Comparison of ENCODE assay signal across 8 mouse cellular contexts in genomic region chr7:132806286-132806685, GRCm38 (mm10). TPM values are rescaled to one million over a fixed set of nuclear protein-coding genes. Genes with fewer than 3 reads are reported as not detected.
DNase-seq lines count a peak whose midpoint lies in the region; ATAC-seq and TF ChIP-seq lines count a peak whose summit lies in the region.
"Had no signal": no experiment of that assay in that cellular context is flagged by ENCODE, and none has a peak within 500 bp of the region (broad histone marks: within the 10 kb centered on the region; RNA-seq: fewer than 3 reads in every experiment).

No protein-coding gene starts in this region.

- peaks cover 73% of the 10 kb centered on the region for H3K4me1 ChIP-seq in lung, embryonic 16.5 days (replicated peaks; ENCODE audit: control insufficient read depth, insufficient read depth, low read length)
- peaks cover 98% of the 10 kb centered on the region for H3K4me1 ChIP-seq in liver, embryonic 12.5 days
- H3K4me1 ChIP-seq in thymus, adult 2 months (replicated peaks; ENCODE audit: control insufficient read depth, insufficient read depth, low read length), result peaks cover 73% of the 10 kb centered on the region

- no peak for ATAC-seq in lung, embryonic 16.5 days (ENCODE audit: low read depth)
- no peak for ATAC-seq in liver, embryonic 12.5 days

- WGBS in lung, embryonic 16.5 days, result 54% methylated on average over 5 of the region's 5 CpGs
- 79% methylated on average over 5 of the region's 5 CpGs for WGBS in liver, embryonic 12.5 days (ENCODE audit: insufficient replicate concordance)
- WGBS in thymus, adult 2 months, result 92% methylated on average over 5 of the region's 5 CpGs

- intact Hi-C loops in gastrocnemius, postnatal 14 days (cut with DNase I; ENCODE audit: low total_unique reads), result no loop called here

- no peak for TF ChIP-seq POLR2A in thymus, adult 2 months (IDR thresholded peaks at IDR 0.05; ENCODE audit: control insufficient read depth, extremely low read depth, insufficient read depth, low read length, poor library complexity)

- H3K4me3 ChIP-seq in lung, embryonic 16.5 days (ENCODE audit: low read length), result no peak overlapping the region
- H3K4me3 ChIP-seq in liver, embryonic 12.5 days, result no peak overlapping the region
- H3K4me3 ChIP-seq in thymus, adult 2 months (ENCODE audit: control insufficient read depth, insufficient read depth, low read length), result no peak overlapping the region
- H3K4me3 ChIP-seq: myocyte had no signal

- H3K4me2 ChIP-seq in lung, embryonic 16.5 days (ENCODE audit: low read depth, low read length), result no peak overlapping the region
- no peak overlapping the region for H3K4me2 ChIP-seq in liver, embryonic 12.5 days

- no peak for TF ChIP-seq CTCF in thymus, adult 2 months (IDR thresholded peaks at IDR 0.05; ENCODE audit: borderline replicate concordance, control insufficient read depth, extremely low read depth, insufficient read depth, low read length, poor library complexity)

- no peak for DNase-seq in lung, postnatal 14 days
- peak; percentile 88 to 91 for DNase-seq in cerebellum, postnatal 10 days
- DNase-seq in gastrocnemius, postnatal 14 days, result peak; percentile 78
- DNase-seq in thymus, adult 2 months, result no peak
- no peak for DNase-seq in embryo, embryonic 10.5 days (ENCODE audit: low spot score)

- H3K36me3 ChIP-seq in lung, embryonic 16.5 days (ENCODE audit: control insufficient read depth, insufficient read depth, low read length), result no peaks in the 10 kb centered on the region
- peaks cover 7% of the 10 kb centered on the region; the same call in 1 of the 2 replicates for H3K36me3 ChIP-seq in liver, embryonic 12.5 days
- no peaks in the 10 kb centered on the region for H3K36me3 ChIP-seq in thymus, adult 2 months (ENCODE audit: control insufficient read depth, insufficient read depth, low read length)

- H3K9ac ChIP-seq in lung, embryonic 16.5 days (ENCODE audit: low read length), result no peak overlapping the region
- H3K9ac ChIP-seq in liver, embryonic 12.5 days, result no peak overlapping the region

- no peaks in the 10 kb centered on the region for H3K27me3 ChIP-seq in lung, embryonic 16.5 days (ENCODE audit: control insufficient read depth, insufficient read depth, low read depth, low read length)
- no peaks in the 10 kb centered on the region for H3K27me3 ChIP-seq in liver, embryonic 12.5 days (replicated peaks)
- no peaks in the 10 kb centered on the region for H3K27me3 ChIP-seq in thymus, adult 2 months (ENCODE audit: control insufficient read depth, insufficient read depth, low read length)

- H3K9me3 ChIP-seq in lung, embryonic 16.5 days (ENCODE audit: control insufficient read depth, low read length), result no peaks in the 10 kb centered on the region
- no peaks in the 10 kb centered on the region for H3K9me3 ChIP-seq in liver, embryonic 12.5 days (replicated peaks)

- H3K27ac ChIP-seq in lung, embryonic 16.5 days (ENCODE audit: low read length), result 0 out of 2 replicates have a peak overlapping the region, but pooled peaks have one; percentile 26
- H3K27ac ChIP-seq in liver, embryonic 12.5 days, result peak overlapping the region; percentile 57; the same call in 1 of the 2 replicates
- no peak overlapping the region for H3K27ac ChIP-seq in thymus, adult 2 months (ENCODE audit: control insufficient read depth, insufficient read depth, low read length)

RNA-seq across cellular contexts. Expression of gene Fam53b, which starts 7.4 kb away (rescaled TPM):
- 33.5 and 36.0 TPM in 2 replicates for polyA plus RNA-seq in lung, embryonic 16.5 days (2015; fragmentation: Nextera tagmentation; extraction: Ambion mirVana)
- total RNA-seq in gastrocnemius, postnatal 14 days (2021), result 10 to 100 TPM; 19.5 to 24.1 TPM
- 27.2 and 28.8 TPM in 2 replicates for polyA plus RNA-seq in liver, embryonic 12.5 days (2016; fragmentation: Nextera tagmentation; extraction: Ambion mirVana)
- polyA plus RNA-seq in thymus, adult 2 months (2012; rRNA removed), result 104 and 122 TPM in 2 replicates

RNA-seq across cellular contexts. Expression of gene Eef1akmt2, which starts 46.2 kb away (rescaled TPM):
- polyA plus RNA-seq in lung, embryonic 16.5 days (2015; fragmentation: Nextera tagmentation; extraction: Ambion mirVana), result 56.3 and 60.4 TPM in 2 replicates
- total RNA-seq in gastrocnemius, postnatal 14 days (2021), result 1 to 10 TPM; 7.5 to 7.8 TPM
- 29.6 and 31.4 TPM in 2 replicates for polyA plus RNA-seq in liver, embryonic 12.5 days (2016; fragmentation: Nextera tagmentation; extraction: Ambion mirVana)
- polyA plus RNA-seq in thymus, adult 2 months (2012; rRNA removed), result 7.0 and 8.7 TPM in 2 replicates

RNA-seq across cellular contexts. Expression of gene Abraxas2, which starts 52.7 kb away (rescaled TPM):
- polyA plus RNA-seq in lung, embryonic 16.5 days (2015; fragmentation: Nextera tagmentation; extraction: Ambion mirVana), result 40.1 and 41.9 TPM in 2 replicates
- total RNA-seq in gastrocnemius, postnatal 14 days (2021), result 10 to 100 TPM; 18.3 to 20.2 TPM
- polyA plus RNA-seq in liver, embryonic 12.5 days (2016; fragmentation: Nextera tagmentation; extraction: Ambion mirVana), result 17.7 and 18.1 TPM in 2 replicates
- polyA plus RNA-seq in thymus, adult 2 months (2012; rRNA removed), result 12.7 and 12.8 TPM in 2 replicates

Comparison
In these comparisons a context has a peak if more than half of its experiments do, and no peak if none do; other contexts are left out.
1. DNase-seq: peak in cerebellum, postnatal 10 days (2 of 2) and gastrocnemius, postnatal 14 days (single experiment); none in lung, postnatal 14 days (single experiment), thymus, adult 2 months (single experiment) and embryo, embryonic 10.5 days (single experiment).